Mouse (Mus musculus) brain, adult 2 months (tissue): ENCODE measurements around the gene Pgk1.
"Not testable (repeated sequence)": the region's sequence is repeated elsewhere in the genome, so short reads cannot be mapped to it uniquely, and the experiment has no call there.

ENCODE experiments used
- DNase-seq: peaks from one replicate; pipeline ENCODE4 v3.0.0; 2011; ENCODE audit warnings: low read depth, low spot score

Pgk1 gene

GRCm38 (mm10) chrX:106186713-106187649 is at the start of gene Pgk1:
Gene Pgk1, plus strand, starts transcription at chrX:106187100.
- peak; percentile 99 for DNase-seq

- DNase-seq = peak; percentile 39
Observed at GRCm38 (mm10) chrX:106139309-106140070, 47.4 kb upstream of the Pgk1 start.

GRCm38 (mm10) chrX:106142936-106143335 is 44.0 kb upstream of the Pgk1 start, which contains the start of gene Tlr13:
Gene Tlr13, plus strand, starts transcription at chrX:106143204.
- DNase-seq = no peak

- DNase-seq = no peak
Observed at GRCm38 (mm10) chrX:106148185-106148584, 38.7 kb upstream of the Pgk1 start.

- no peak for DNase-seq
Observed at GRCm38 (mm10) chrX:106149460-106149859, 37.4 kb upstream of the Pgk1 start.

GRCm38 (mm10) chrX:106154180-106154586 is 32.7 kb upstream of the Pgk1 start:
- DNase-seq = no peak

GRCm38 (mm10) chrX:106155892-106156291 is 31.0 kb upstream of the Pgk1 start:
- no peak for DNase-seq

- peak; percentile 12 for DNase-seq
Observed at GRCm38 (mm10) chrX:106163995-106164394, 22.9 kb upstream of the Pgk1 start.

GRCm38 (mm10) chrX:106164555-106164954 is 22.3 kb upstream of the Pgk1 start:
- no peak for DNase-seq

GRCm38 (mm10) chrX:106165089-106165488 is 21.8 kb upstream of the Pgk1 start:
- DNase-seq = no peak

GRCm38 (mm10) chrX:106171106-106171852 is 15.6 kb upstream of the Pgk1 start:
- peak; percentile 89 for DNase-seq

- DNase-seq = no peak
Observed at GRCm38 (mm10) chrX:106171853-106172154, 15.1 kb upstream of the Pgk1 start.

- no peak for DNase-seq
Observed at GRCm38 (mm10) chrX:106176331-106176730, 10.6 kb upstream of the Pgk1 start.

- no peak for DNase-seq
Observed at GRCm38 (mm10) chrX:106184279-106184678, 2.6 kb upstream of the Pgk1 start.

GRCm38 (mm10) chrX:106185706-106186105 is 1.2 kb upstream of the Pgk1 start:
- DNase-seq = no peak

- peak; percentile 34 for DNase-seq
Observed at GRCm38 (mm10) chrX:106187737-106188136, 837 bp downstream of the Pgk1 start.

- DNase-seq = no peak
Observed at GRCm38 (mm10) chrX:106189356-106189755, 2.5 kb downstream of the Pgk1 start.

- no peak for DNase-seq
Observed at GRCm38 (mm10) chrX:106190091-106190490, 3.2 kb downstream of the Pgk1 start.

GRCm38 (mm10) chrX:106194361-106194760 is 7.5 kb downstream of the Pgk1 start:
- not testable (repeated sequence) for DNase-seq

- no peak for DNase-seq
Observed at GRCm38 (mm10) chrX:106197308-106197707, 10.4 kb downstream of the Pgk1 start.

- no peak for DNase-seq
Observed at GRCm38 (mm10) chrX:106198904-106199303, 12.0 kb downstream of the Pgk1 start.

GRCm38 (mm10) chrX:106209100-106209499 is 22.2 kb downstream of the Pgk1 start:
- DNase-seq = no peak
